Mouse (Mus musculus) midbrain, embryonic 13.5 days (tissue): ENCODE measurements around the gene Rasal1. TPM values are rescaled to one million over a fixed set of nuclear protein-coding genes. Genes with fewer than 3 reads are reported as not detected.
A peak's percentile ranks its signal among the peaks of the same experiment; 100 is the strongest.

ENCODE experiments used
- ATAC-seq: fragments of 200-750 bp; cut with Nextera tagmentation; 2 replicates; pipeline ENCODE4 v1.8.0; 2017; ENCODE audit warnings: mild to moderate bottlenecking, moderate TSS enrichment, moderate library complexity
- H3K27ac ChIP-seq: fragments of 300-500 bp; sonication (generic); 2 replicates; pipeline ENCODE4 v1.5.1; 2015; ENCODE audit warnings: inconsistent platforms, mild to moderate bottlenecking, moderate library complexity
- H3K27me3 ChIP-seq: fragments of 300-500 bp; sonication (generic); 2 replicates; pipeline ENCODE4 v1.6.1; 2015; ENCODE audit warnings: mild to moderate bottlenecking, inconsistent platforms
- H3K36me3 ChIP-seq: fragments of 300-500 bp; sonication (generic); 2 replicates; pipeline ENCODE4 v1.6.1; 2015; ENCODE audit warnings: mild to moderate bottlenecking, inconsistent platforms
- H3K4me1 ChIP-seq: fragments of 300-500 bp; sonication (generic); replicated peaks from 2 replicates; pipeline ENCODE4 v1.6.1; 2015; ENCODE audit warnings: inconsistent platforms
- H3K4me2 ChIP-seq: fragments of 300-500 bp; sonication (generic); replicated peaks from 2 replicates; pipeline ENCODE4 v1.6.1; 2015; ENCODE audit warnings: moderate library complexity, mild to moderate bottlenecking, inconsistent platforms
- H3K4me3 ChIP-seq: fragments of 300-500 bp; sonication (generic); replicated peaks from 2 replicates; pipeline ENCODE4 v1.5.1; 2015; ENCODE audit warnings: mild to moderate bottlenecking, inconsistent platforms
- H3K9ac ChIP-seq: fragments of 300-500 bp; sonication (generic); replicated peaks from 2 replicates; pipeline ENCODE4 v1.6.1; 2015; ENCODE audit warnings: mild to moderate bottlenecking, inconsistent platforms
- H3K9me3 ChIP-seq: fragments of 300-500 bp; sonication (generic); 2 replicates; pipeline ENCODE4 v1.6.1; 2016; ENCODE audit warnings: mild to moderate bottlenecking, inconsistent platforms
- WGBS: fragments of 180-500 bp; shearing (Covaris S2); methylation state at CpG from one replicate; pipeline ENCODE4 v1.1.7; 2015; 5-methylcytosine and 5-hydroxymethylcytosine counted together
- polyA plus RNA-seq: library from polyadenylated mRNA; unstranded; fragments of >200 nt; fragmentation: Nextera tagmentation; extraction: Ambion mirVana; gene quantifications from 2 replicates; pipeline ENCODE4 v1.2.1, GENCODE M21; 2015

Gene Rasal1
- polyA plus RNA-seq, result 0.15 TPM in 1 of 2 replicates, not detected in the other

GRCm38 (mm10) chr5:120648569-120649373 is at the start of gene Rasal1:
Rasal1 (plus strand) TSS chr5:120648812.
- no peak within 1 kb of the TSS; the same call in 1 of the 2 replicates for H3K9ac ChIP-seq
- peak; percentile 71; the same call in 1 of the 2 replicates for ATAC-seq
- H3K4me1 ChIP-seq, result peaks cover 11% of the 10 kb centered on the region
- peaks cover 60% of the 10 kb centered on the region for H3K27me3 ChIP-seq
- H3K36me3 ChIP-seq, result no peaks in the 10 kb centered on the region
- under 1% methylated on average over 50 of the region's 53 CpGs for WGBS
- peak within 1 kb of the TSS; percentile 23 for H3K4me3 ChIP-seq
- H3K4me2 ChIP-seq, result peak within 1 kb of the TSS; percentile 45
- H3K9me3 ChIP-seq, result no peaks in the 10 kb centered on the region
- no peak within 1 kb of the TSS for H3K27ac ChIP-seq

- ATAC-seq, result no peak
- H3K27me3 ChIP-seq, result no peaks in the 10 kb centered on the region
- no peak overlapping the region for H3K9ac ChIP-seq
- no peak overlapping the region for H3K27ac ChIP-seq
- WGBS, result 96% methylated on average over 6 of the region's 6 CpGs
- H3K36me3 ChIP-seq, result no peaks in the 10 kb centered on the region
- peaks cover 5% of the 10 kb centered on the region; the same call in 1 of the 2 replicates for H3K4me1 ChIP-seq
- H3K4me2 ChIP-seq, result no peak overlapping the region
- no peaks in the 10 kb centered on the region for H3K9me3 ChIP-seq
- no peak overlapping the region for H3K4me3 ChIP-seq
These were observed 49.0 kb upstream of the Rasal1 start for GRCm38 (mm10) chr5:120599625-120600024.

- Histone ChIP-seq H3K9ac (no peak overlapping the region), H3K4me1 (peaks cover 5% of the 10 kb centered on the region), H3K27me3 (no peaks in the 10 kb centered on the region), H3K4me3 (no peak overlapping the region), H3K36me3 (no peaks in the 10 kb centered on the region), H3K4me2 (no peak overlapping the region), H3K9me3 (no peaks in the 10 kb centered on the region), H3K27ac (no peak overlapping the region)
- 69% methylated on average over 11 of the region's 11 CpGs for WGBS
- ATAC-seq, result no peak
These were observed 47.5 kb upstream of the Rasal1 start for GRCm38 (mm10) chr5:120600946-120601668.

- Histone ChIP-seq H3K36me3 (no peaks in the 10 kb centered on the region), H3K27me3 (no peaks in the 10 kb centered on the region), H3K4me1 (peaks cover 5% of the 10 kb centered on the region), H3K4me2 (no peak overlapping the region), H3K4me3 (no peak overlapping the region), H3K9ac (no peak overlapping the region), H3K27ac (no peak overlapping the region), H3K9me3 (no peaks in the 10 kb centered on the region)
- ATAC-seq, result no peak
- 92% methylated on average over 12 of the region's 12 CpGs for WGBS
These were observed 46.4 kb upstream of the Rasal1 start for GRCm38 (mm10) chr5:120602210-120602609.

GRCm38 (mm10) chr5:120603515-120603914 is 45.1 kb upstream of the Rasal1 start:
- ATAC-seq, result no peak
- WGBS, result 59% methylated on average over 7 of the region's 7 CpGs

GRCm38 (mm10) chr5:120604839-120605238 is 43.8 kb upstream of the Rasal1 start:
- H3K4me1 ChIP-seq, result peaks cover 8% of the 10 kb centered on the region
- 4% methylated on average over 6 of the region's 6 CpGs for WGBS
- 0 out of 2 replicates have a peak, but pooled peaks have one; percentile 24 for ATAC-seq
- peak overlapping the region; percentile 64 for H3K4me2 ChIP-seq
- peak overlapping the region; percentile 53; the same call in 1 of the 2 replicates for H3K9ac ChIP-seq
- H3K27me3 ChIP-seq, result no peaks in the 10 kb centered on the region
- no peaks in the 10 kb centered on the region for H3K9me3 ChIP-seq
- H3K4me3 ChIP-seq, result peak overlapping the region; percentile 34
- peaks cover 17% of the 10 kb centered on the region; the same call in 1 of the 2 replicates for H3K36me3 ChIP-seq
- 0 out of 2 replicates have a peak overlapping the region, but pooled peaks have one; percentile 69 for H3K27ac ChIP-seq

More at GRCm38 (mm10) chr5:120603515-120603914, 45.1 kb upstream of the Rasal1 start:
- Histone ChIP-seq H3K27ac (no peak overlapping the region), H3K4me2 (no peak overlapping the region), H3K36me3 (0 out of 2 replicates have a peak, but pooled peaks cover 8% of the 10 kb centered on the region), H3K4me3 (no peak overlapping the region), H3K4me1 (peaks cover 5% of the 10 kb centered on the region), H3K27me3 (no peaks in the 10 kb centered on the region), H3K9me3 (no peaks in the 10 kb centered on the region), H3K9ac (no peak overlapping the region)

- Histone ChIP-seq H3K27me3 (no peaks in the 10 kb centered on the region), H3K9me3 (no peaks in the 10 kb centered on the region), H3K4me3 (peak overlapping the region; percentile 34), H3K9ac (peak overlapping the region; percentile 53; the same call in 1 of the 2 replicates), H3K4me1 (peaks cover 12% of the 10 kb centered on the region), H3K27ac (peak overlapping the region; percentile 69), H3K36me3 (peaks cover 17% of the 10 kb centered on the region; the same call in 1 of the 2 replicates), H3K4me2 (peak overlapping the region; percentile 64)
- ATAC-seq, result peak; percentile 71
- WGBS, result 2% methylated on average over 10 of the region's 10 CpGs
These were observed 43.4 kb upstream of the Rasal1 start for GRCm38 (mm10) chr5:120605241-120605661.

GRCm38 (mm10) chr5:120605688-120606087 is 42.9 kb upstream of the Rasal1 start:
- peaks cover 17% of the 10 kb centered on the region; the same call in 1 of the 2 replicates for H3K36me3 ChIP-seq
- no peak overlapping the region; the same call in 1 of the 2 replicates for H3K9ac ChIP-seq
- peaks cover 15% of the 10 kb centered on the region for H3K4me1 ChIP-seq
- peak overlapping the region; percentile 64 for H3K4me2 ChIP-seq
- peak; percentile 83 for ATAC-seq
- 2% methylated on average over 8 of the region's 8 CpGs for WGBS
- peak overlapping the region; percentile 34 for H3K4me3 ChIP-seq
- peak overlapping the region; percentile 69 for H3K27ac ChIP-seq
- H3K27me3 ChIP-seq, result no peaks in the 10 kb centered on the region
- H3K9me3 ChIP-seq, result no peaks in the 10 kb centered on the region

GRCm38 (mm10) chr5:120606590-120607200 is 41.9 kb upstream of the Rasal1 start:
- H3K36me3 ChIP-seq, result peaks cover 17% of the 10 kb centered on the region; the same call in 1 of the 2 replicates
- no peaks in the 10 kb centered on the region for H3K9me3 ChIP-seq
- ATAC-seq, result no peak
- H3K4me3 ChIP-seq, result no peak overlapping the region
- 0 out of 2 replicates have a peak overlapping the region, but pooled peaks have one; percentile 11 for H3K9ac ChIP-seq
- peaks cover 24% of the 10 kb centered on the region for H3K4me1 ChIP-seq
- H3K4me2 ChIP-seq, result no peak overlapping the region
- no peaks in the 10 kb centered on the region for H3K27me3 ChIP-seq
- H3K27ac ChIP-seq, result no peak overlapping the region
- WGBS, result 70% methylated on average over 25 of the region's 25 CpGs

- Histone ChIP-seq H3K36me3 (peaks cover 17% of the 10 kb centered on the region; the same call in 1 of the 2 replicates), H3K27me3 (no peaks in the 10 kb centered on the region), H3K9ac (no peak overlapping the region), H3K4me3 (no peak overlapping the region), H3K9me3 (no peaks in the 10 kb centered on the region), H3K27ac (no peak overlapping the region), H3K4me1 (peaks cover 28% of the 10 kb centered on the region), H3K4me2 (no peak overlapping the region)
- 81% methylated on average over 3 of the region's 3 CpGs for whole genome bisulfite sequencing
- ATAC-seq, result no peak
These were observed 41.3 kb upstream of the Rasal1 start for GRCm38 (mm10) chr5:120607335-120607734.

- H3K4me2 ChIP-seq, result no peak overlapping the region
- no peaks in the 10 kb centered on the region for H3K27me3 ChIP-seq
- H3K4me3 ChIP-seq, result no peak overlapping the region
- H3K9ac ChIP-seq, result peak overlapping the region; percentile 39
- no peaks in the 10 kb centered on the region for H3K9me3 ChIP-seq
- H3K27ac ChIP-seq, result no peak overlapping the region
- no peak for ATAC-seq
- H3K36me3 ChIP-seq, result peaks cover 17% of the 10 kb centered on the region; the same call in 1 of the 2 replicates
- peaks cover 35% of the 10 kb centered on the region for H3K4me1 ChIP-seq
- WGBS, result 89% methylated on average over 16 of the region's 16 CpGs
These were observed 39.3 kb upstream of the Rasal1 start for GRCm38 (mm10) chr5:120609246-120609775.
